Mouse (Mus musculus) stomach, postnatal 0 days (tissue): ENCODE data around the gene Med4. TPM values are rescaled to one million over a fixed set of nuclear protein-coding genes. Genes with fewer than 3 reads are reported as not detected.

Experiments
- ATAC-seq: fragments of 200-750 bp; cut with Nextera tagmentation; 2 replicates; pipeline ENCODE4 v1.8.0; 2017; ENCODE audit not compliant: low FRiP score, low TSS enrichment
- DNase-seq: peaks from one replicate; pipeline ENCODE4 v3.0.0-alpha.2; 2016; ENCODE audit warnings: low spot score
- H3K27ac ChIP-seq: fragments of 300-500 bp; sonication (generic); replicated peaks from 2 replicates; pipeline ENCODE4 v1.5.1; 2014; ENCODE audit warnings: mild to moderate bottlenecking, control low read depth
- H3K27me3 ChIP-seq: fragments of 300-500 bp; sonication (generic); 2 replicates; pipeline ENCODE4 v1.6.1; 2014; ENCODE audit warnings: low read length; ENCODE audit not compliant: control insufficient read depth, insufficient read depth
- H3K36me3 ChIP-seq: fragments of 300-500 bp; sonication (generic); 2 replicates; pipeline ENCODE4 v1.6.1; 2014; ENCODE audit warnings: low read length, mixed read lengths; ENCODE audit not compliant: control insufficient read depth, insufficient read depth
- H3K4me1 ChIP-seq: fragments of 300-500 bp; sonication (generic); replicated peaks from 2 replicates; pipeline ENCODE4 v1.6.1; 2014; ENCODE audit warnings: antibody characterized with exemption; ENCODE audit not compliant: control insufficient read depth, insufficient read depth
- H3K4me2 ChIP-seq: fragments of 300-500 bp; sonication (generic); replicated peaks from 2 replicates; pipeline ENCODE4 v1.6.1; 2014; ENCODE audit warnings: low read depth, mild to moderate bottlenecking, control low read depth, moderate library complexity
- H3K4me3 ChIP-seq: fragments of 300-500 bp; sonication (generic); 2 replicates; pipeline ENCODE4 v1.5.1; 2014; ENCODE audit warnings: low read depth, low read length, control low read depth
- H3K9ac ChIP-seq: fragments of 300-500 bp; sonication (generic); 2 replicates; pipeline ENCODE4 v1.6.1; 2014; ENCODE audit warnings: mild to moderate bottlenecking, low read length, control low read depth, mixed read lengths
- H3K9me3 ChIP-seq: fragments of 300-500 bp; sonication (generic); 2 replicates; pipeline ENCODE4 v1.6.1; 2016; ENCODE audit warnings: low read length; ENCODE audit not compliant: control insufficient read depth
- CTCF ChIP-seq: IDR thresholded peaks from 2 replicates; pipeline ENCODE4 v1.5.1; 2016; ENCODE audit warnings: antibody characterized with exemption, low read depth, mild to moderate bottlenecking, moderate library complexity
- EP300 ChIP-seq: optimal IDR thresholded peaks from 2 replicates; pipeline ENCODE3; 2016; ENCODE audit warnings: antibody characterized with exemption
- WGBS: fragments of 180-500 bp; shearing (Covaris S2); extraction: QIAGEN DNeasy Blood & Tissue Kit; methylation state at CpG from one replicate; pipeline ENCODE4 v1.1.7; 2014; 5-methylcytosine and 5-hydroxymethylcytosine counted together
- polyA plus RNA-seq: library from polyadenylated mRNA; unstranded; fragments of >200 nt; fragmentation: Nextera tagmentation; extraction: Ambion mirVana; gene quantifications from 2 replicates; pipeline ENCODE4 v1.2.1, GENCODE M21; 2015

The Med4 gene
- polyA plus RNA-seq, 1 experiment from 2014 or later = 39.4 TPM

GRCm38 (mm10) chr14:73506283-73506682, 3.5 kb upstream of the Med4 start:
- Histone ChIP-seq H3K4me2 (no peak overlapping the region), H3K27ac (no peak overlapping the region), H3K27me3 (no peaks in the 10 kb centered on the region), H3K9ac (no peak overlapping the region), H3K4me3 (no peak overlapping the region), H3K36me3 (no peaks in the 10 kb centered on the region), H3K4me1 (peaks cover 6% of the 10 kb centered on the region; the same call in 1 of the 2 replicates), H3K9me3 (no peaks in the 10 kb centered on the region)
- no peak for ATAC-seq
- WGBS = 51% methylated on average over 8 of the region's 8 CpGs
- no peak for TF ChIP-seq EP300
- TF ChIP-seq CTCF = no peak
- DNase-seq = no peak

GRCm38 (mm10) chr14:73507200-73507599, 2.6 kb upstream of the Med4 start:
- no peaks in the 10 kb centered on the region for H3K27me3 ChIP-seq
- H3K4me2 ChIP-seq = no peak overlapping the region
- H3K27ac ChIP-seq = no peak overlapping the region
- no peaks in the 10 kb centered on the region for H3K9me3 ChIP-seq
- WGBS = 77% methylated on average over 15 of the region's 15 CpGs
- peaks cover 6% of the 10 kb centered on the region; the same call in 1 of the 2 replicates for H3K4me1 ChIP-seq
- DNase-seq = no peak
- no peak overlapping the region for H3K9ac ChIP-seq
- H3K36me3 ChIP-seq = no peaks in the 10 kb centered on the region
- TF ChIP-seq EP300 = no peak
- TF ChIP-seq CTCF = no peak
- H3K4me3 ChIP-seq = no peak overlapping the region
- no peak for ATAC-seq

GRCm38 (mm10) chr14:73507702-73508376, 2.0 kb upstream of the Med4 start:
- Histone ChIP-seq H3K4me1 (peaks cover 6% of the 10 kb centered on the region; the same call in 1 of the 2 replicates), H3K4me2 (peak overlapping the region; percentile 25; the same call in 1 of the 2 replicates), H3K9ac (no peak overlapping the region), H3K36me3 (no peaks in the 10 kb centered on the region), H3K4me3 (no peak overlapping the region), H3K9me3 (no peaks in the 10 kb centered on the region), H3K27ac (no peak overlapping the region), H3K27me3 (no peaks in the 10 kb centered on the region)
- DNase-seq = peak; percentile 29
- no peak for TF ChIP-seq CTCF
- no peak for TF ChIP-seq EP300
- ATAC-seq = peak; percentile 72
- 42% methylated on average over 11 of the region's 11 CpGs for WGBS

- Histone ChIP-seq H3K9me3 (no peaks in the 10 kb centered on the region), H3K4me3 (no peak overlapping the region), H3K36me3 (no peaks in the 10 kb centered on the region), H3K9ac (no peak overlapping the region), H3K27me3 (no peaks in the 10 kb centered on the region), H3K27ac (no peak overlapping the region), H3K4me2 (no peak overlapping the region), H3K4me1 (peaks cover 6% of the 10 kb centered on the region; the same call in 1 of the 2 replicates)
- WGBS = 91% methylated on average over 6 of the region's 6 CpGs
- ATAC-seq (no peak), DNase-seq (no peak)
- TF ChIP-seq EP300 = no peak
- no peak for TF ChIP-seq CTCF
Measured at GRCm38 (mm10) chr14:73508630-73509395, 1.0 kb upstream of the Med4 start.

- Histone ChIP-seq H3K9ac (no peak overlapping the region), H3K4me3 (no peak overlapping the region), H3K9me3 (no peaks in the 10 kb centered on the region), H3K27me3 (no peaks in the 10 kb centered on the region), H3K36me3 (no peaks in the 10 kb centered on the region), H3K4me2 (no peak overlapping the region), H3K4me1 (no peaks in the 10 kb centered on the region), H3K27ac (no peak overlapping the region)
- DNase-seq (no peak), ATAC-seq (no peak)
- WGBS = 70% methylated on average over 3 of the region's 3 CpGs
- TF ChIP-seq EP300 (no peak), CTCF (no peak)
Measured at GRCm38 (mm10) chr14:73524136-73524535, 14.3 kb downstream of the Med4 start.
